Mouse (Mus musculus): ENCODE results near the gene Mrpl21. TPM values are rescaled to one million over a fixed set of nuclear protein-coding genes. Genes with fewer than 3 reads are reported as not detected.

Gene Mrpl21
- polyA plus RNA-seq, 1 experiment from 2014 or later = 112 TPM

DNA sequence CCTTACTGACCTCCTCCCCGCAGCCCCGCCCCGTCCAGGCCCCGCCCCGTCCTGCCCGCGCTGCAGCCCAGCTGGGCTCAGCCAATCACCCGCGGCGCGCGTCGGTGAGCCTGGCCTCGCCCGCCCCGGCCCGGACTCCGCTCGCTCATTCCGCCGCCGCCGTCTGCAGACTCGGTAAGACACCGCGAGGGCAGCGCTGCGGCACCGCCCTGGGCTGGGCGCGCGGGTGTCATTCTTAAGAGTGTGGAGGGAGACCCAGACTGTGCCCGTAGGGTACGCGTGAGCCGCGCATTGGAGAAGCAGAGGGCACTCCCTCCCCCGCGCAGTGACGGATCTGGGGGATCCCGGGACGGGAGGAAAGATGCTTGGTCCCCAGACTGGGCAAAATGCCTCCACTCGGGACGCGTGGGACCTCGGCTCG, 40.5 kb downstream of the Mrpl21 start:
- peak overlapping the region; percentile 87 for H3K9ac ChIP-seq (ENCODE audit: low read length)

DNA sequence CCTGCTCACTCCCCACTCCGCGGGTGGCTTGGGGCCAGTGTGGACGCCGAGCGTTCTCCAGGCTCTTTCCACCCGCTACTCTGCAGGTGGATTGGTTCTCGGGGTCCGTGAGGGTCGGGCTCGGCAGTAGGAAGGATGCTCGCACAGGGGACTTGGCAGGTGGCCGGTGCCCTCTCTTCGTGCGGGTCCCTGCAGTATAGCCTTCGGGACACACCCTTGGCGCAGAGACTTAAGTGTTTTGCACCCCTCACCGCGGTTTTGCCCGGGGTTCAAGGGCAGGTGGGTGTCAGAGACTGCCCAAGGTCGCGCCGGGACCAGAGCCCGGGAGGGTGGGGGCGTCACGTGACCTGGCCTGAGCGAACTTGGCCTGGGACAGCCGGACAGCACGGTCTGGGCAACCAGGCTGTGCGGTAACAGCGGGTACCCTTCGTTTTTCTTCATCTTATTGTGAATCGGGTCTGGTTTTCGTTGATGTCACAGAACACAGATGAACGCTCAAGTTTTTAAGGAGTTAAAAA, 41.1 kb downstream of the Mrpl21 start:
- H3K4me3 ChIP-seq (ENCODE audit: control insufficient read depth in 1 of 2, insufficient read depth in 1 of 2, low read depth in 1 of 2, low read length in 2 of 2) = peak overlapping the region; percentile 73 to 83
- peak overlapping the region; percentile 99 for H3K4me2 ChIP-seq (ENCODE audit: low read length)
- H3K27me3 ChIP-seq (ENCODE audit: control insufficient read depth, insufficient read depth, low read length) = no peaks in the 10 kb centered on the region
- H3K4me1 ChIP-seq (ENCODE audit: control insufficient read depth in 2 of 2, insufficient read depth in 2 of 2, low read length in 2 of 2) = peaks cover 25 to 28% of the 10 kb centered on the region in 2 experiments
- ATAC-seq (ENCODE audit: insufficient number of reproducible peaks, insufficient read depth, low FRiP score, low read depth) = peak; percentile 28; the same call in 1 of the 2 replicates
- H3K27ac ChIP-seq (replicated peaks in 1 of 2; ENCODE audit: control insufficient read depth in 1 of 2, insufficient read depth in 1 of 2, low read depth in 2 of 2, low read length in 2 of 2) = peak overlapping the region; percentile 95 to 98
- H3K9me3 ChIP-seq (ENCODE audit: control insufficient read depth, low read length) = no peaks in the 10 kb centered on the region
- H3K36me3 ChIP-seq (ENCODE audit: control insufficient read depth, insufficient read depth, low read length) = no peaks in the 10 kb centered on the region
- 0% methylated on average over 34 of the region's 34 CpGs for WGBS
- peak overlapping the region; percentile 87 for H3K9ac ChIP-seq (ENCODE audit: low read length)

More for the DNA sequence above, 40.5 kb downstream of the Mrpl21 start:
- Histone ChIP-seq H3K27me3 (ENCODE audit: control insufficient read depth, insufficient read depth, low read length) (no peaks in the 10 kb centered on the region), H3K9me3 (ENCODE audit: control insufficient read depth, low read length) (no peaks in the 10 kb centered on the region), H3K36me3 (ENCODE audit: control insufficient read depth, insufficient read depth, low read length) (no peaks in the 10 kb centered on the region), H3K4me1 (ENCODE audit: control insufficient read depth in 2 of 2, insufficient read depth in 2 of 2, low read length in 2 of 2) (peaks cover 25 to 28% of the 10 kb centered on the region in 2 experiments), H3K4me3 (ENCODE audit: control insufficient read depth in 1 of 2, insufficient read depth in 1 of 2, low read depth in 1 of 2, low read length in 2 of 2) (peak overlapping the region; percentile 73 to 83), H3K27ac (replicated peaks in 1 of 2; ENCODE audit: control insufficient read depth in 1 of 2, insufficient read depth in 1 of 2, low read depth in 2 of 2, low read length in 2 of 2) (peak overlapping the region; percentile 95 to 98), H3K4me2 (ENCODE audit: low read length) (peak overlapping the region; percentile 99)
- ATAC-seq (ENCODE audit: insufficient number of reproducible peaks, insufficient read depth, low FRiP score, low read depth) = peak; percentile 81
- 1% methylated on average over 44 of the region's 47 CpGs for WGBS

DNA sequence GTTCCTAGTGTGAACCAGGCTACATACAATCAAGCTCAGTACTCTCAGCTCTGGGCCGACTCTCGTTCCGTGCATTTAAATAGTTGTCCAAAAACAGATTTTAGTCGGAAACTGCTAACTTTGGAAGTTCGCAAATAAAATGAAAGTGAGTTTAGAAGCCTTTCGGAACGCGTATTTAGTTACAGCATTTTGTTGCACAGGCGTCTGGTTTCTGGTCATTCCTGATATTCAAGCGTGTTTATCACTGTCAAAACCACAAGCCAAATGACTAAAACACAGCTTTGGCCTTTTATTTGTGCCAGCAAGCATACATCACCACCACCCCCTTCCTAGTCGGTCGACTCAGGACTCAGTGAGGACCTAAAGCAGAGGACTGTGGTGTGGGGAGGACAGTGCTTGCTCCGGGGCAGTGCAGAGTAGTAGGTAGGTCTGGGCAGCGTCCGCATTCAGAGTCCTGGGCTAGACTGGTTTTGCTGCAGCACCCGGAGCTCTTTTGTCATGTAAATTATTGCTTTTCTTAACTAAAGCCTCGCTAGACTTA, 41.6 kb downstream of the Mrpl21 start:
- H3K4me3 ChIP-seq (ENCODE audit: control insufficient read depth in 1 of 2, insufficient read depth in 1 of 2, low read depth in 1 of 2, low read length in 2 of 2) = peak overlapping the region; percentile 73 to 83
- no peak for ATAC-seq (ENCODE audit: insufficient number of reproducible peaks, insufficient read depth, low FRiP score, low read depth)
- 2% methylated on average over 17 of the region's 17 CpGs for WGBS
- peak overlapping the region; percentile 95 to 98 for H3K27ac ChIP-seq (replicated peaks in 1 of 2; ENCODE audit: control insufficient read depth in 1 of 2, insufficient read depth in 1 of 2, low read depth in 2 of 2, low read length in 2 of 2)
- H3K36me3 ChIP-seq (ENCODE audit: control insufficient read depth, insufficient read depth, low read length) = no peaks in the 10 kb centered on the region
- H3K27me3 ChIP-seq (ENCODE audit: control insufficient read depth, insufficient read depth, low read length) = no peaks in the 10 kb centered on the region
- peaks cover 25 to 28% of the 10 kb centered on the region in 2 experiments for H3K4me1 ChIP-seq (ENCODE audit: control insufficient read depth in 2 of 2, insufficient read depth in 2 of 2, low read length in 2 of 2)
- peak overlapping the region; percentile 99 for H3K4me2 ChIP-seq (ENCODE audit: low read length)
- H3K9ac ChIP-seq (ENCODE audit: low read length) = peak overlapping the region; percentile 87
- no peaks in the 10 kb centered on the region for H3K9me3 ChIP-seq (ENCODE audit: control insufficient read depth, low read length)

DNA sequence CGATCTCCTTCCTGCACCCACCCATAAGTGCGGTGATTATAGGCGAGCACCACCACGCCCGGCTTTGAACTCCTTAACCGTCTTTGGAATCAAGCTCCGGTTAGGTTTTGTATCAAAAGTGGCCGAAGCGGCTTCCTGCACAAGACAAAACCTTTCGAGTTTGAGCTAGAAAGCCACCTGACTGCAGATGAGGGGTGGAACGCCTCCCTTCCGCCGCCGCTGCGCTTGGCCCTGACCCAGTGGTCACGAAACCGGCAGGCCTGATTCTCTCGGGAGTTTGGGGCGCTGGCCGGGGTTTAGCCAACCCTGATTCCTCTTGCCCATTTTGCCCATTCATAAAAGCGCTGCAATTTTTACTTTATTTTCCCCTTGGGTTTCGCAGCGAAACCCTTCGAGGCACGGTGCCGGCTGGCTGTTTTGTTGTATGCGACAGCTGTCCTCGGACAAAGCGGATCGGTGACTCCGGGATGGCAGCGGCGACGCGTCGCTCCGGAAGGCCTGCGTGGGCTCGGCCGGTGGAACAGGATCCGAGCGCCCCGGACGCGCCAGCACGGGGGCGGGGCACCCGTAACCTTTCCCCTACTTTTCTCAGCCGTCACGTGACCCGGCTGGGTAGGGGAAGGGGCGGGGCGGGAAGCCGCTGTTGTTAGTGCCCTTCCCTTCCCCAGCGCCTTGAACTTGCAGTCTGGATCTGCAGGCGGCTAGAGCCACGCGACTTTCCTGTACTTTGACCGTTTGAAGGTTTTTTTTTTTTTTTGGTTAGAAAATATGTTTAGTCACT, 42.4 kb downstream of the Mrpl21 start:
- ATAC-seq (ENCODE audit: insufficient number of reproducible peaks, insufficient read depth, low FRiP score, low read depth) = peak; percentile 68
- H3K4me1 ChIP-seq (ENCODE audit: control insufficient read depth in 2 of 2, insufficient read depth in 2 of 2, low read length in 2 of 2) = peaks cover 25 to 28% of the 10 kb centered on the region in 2 experiments
- H3K27me3 ChIP-seq (ENCODE audit: control insufficient read depth, insufficient read depth, low read length) = no peaks in the 10 kb centered on the region
- H3K9ac ChIP-seq (ENCODE audit: low read length) = peak overlapping the region; percentile 87
- H3K36me3 ChIP-seq (ENCODE audit: control insufficient read depth, insufficient read depth, low read length) = no peaks in the 10 kb centered on the region
- H3K27ac ChIP-seq (replicated peaks in 1 of 2; ENCODE audit: control insufficient read depth in 1 of 2, insufficient read depth in 1 of 2, low read depth in 2 of 2, low read length in 2 of 2) = peak overlapping the region; percentile 95 to 98
- peak overlapping the region; percentile 99 for H3K4me2 ChIP-seq (ENCODE audit: low read length)
- peak overlapping the region; percentile 73 to 83 for H3K4me3 ChIP-seq (ENCODE audit: control insufficient read depth in 1 of 2, insufficient read depth in 1 of 2, low read depth in 1 of 2, low read length in 2 of 2)
- WGBS = under 1% methylated on average over 59 of the region's 59 CpGs
- H3K9me3 ChIP-seq (ENCODE audit: control insufficient read depth, low read length) = no peaks in the 10 kb centered on the region

DNA sequence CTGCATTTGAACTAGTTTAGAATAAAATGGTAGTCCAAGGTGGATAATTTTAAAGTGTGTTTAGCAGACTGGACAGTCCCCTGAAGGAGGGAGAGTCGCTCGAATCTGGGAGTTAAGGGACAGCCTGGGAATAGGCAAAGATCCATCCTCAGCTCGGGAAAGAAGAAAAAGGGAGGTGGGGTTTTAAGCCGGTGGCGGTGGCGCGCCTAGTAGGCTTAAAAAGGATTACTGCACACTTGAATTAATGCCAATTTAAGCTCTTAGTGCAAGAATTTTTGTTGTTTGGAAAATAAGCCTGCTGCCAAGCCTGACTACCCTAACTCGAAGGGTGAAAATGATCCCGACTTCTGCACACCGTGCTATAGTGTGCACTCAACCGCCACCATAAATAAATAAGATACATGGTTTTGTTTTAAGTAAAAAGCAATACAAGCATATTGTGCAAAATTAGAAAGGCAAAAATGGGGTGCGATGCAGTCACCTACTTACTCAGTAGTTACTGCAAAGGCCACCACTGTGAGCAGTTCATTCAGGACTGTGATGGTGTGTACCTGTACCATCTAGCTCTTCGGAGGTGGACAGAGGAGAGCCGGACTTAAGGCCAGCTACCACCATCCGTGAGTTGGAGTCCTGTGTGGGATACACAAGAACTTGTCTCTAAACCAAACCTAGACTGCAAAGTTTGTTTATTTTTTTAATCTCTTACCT, 43.2 kb downstream of the Mrpl21 start:
- Histone ChIP-seq H3K36me3 (ENCODE audit: control insufficient read depth, insufficient read depth, low read length) (no peaks in the 10 kb centered on the region), H3K27ac (replicated peaks in 1 of 2; ENCODE audit: control insufficient read depth in 1 of 2, insufficient read depth in 1 of 2, low read depth in 2 of 2, low read length in 2 of 2) (peak overlapping the region; percentile 94 to 98), H3K4me2 (ENCODE audit: low read length) (peak overlapping the region; percentile 99), H3K9me3 (ENCODE audit: control insufficient read depth, low read length) (no peaks in the 10 kb centered on the region), H3K9ac (ENCODE audit: low read length) (peak overlapping the region; percentile 87), H3K4me1 (ENCODE audit: control insufficient read depth in 2 of 2, insufficient read depth in 2 of 2, low read length in 2 of 2) (peaks cover 25 to 28% of the 10 kb centered on the region in 2 experiments), H3K4me3 (ENCODE audit: control insufficient read depth in 1 of 2, insufficient read depth in 1 of 2, low read depth in 1 of 2, low read length in 2 of 2) (peak overlapping the region; percentile 73 to 83), H3K27me3 (ENCODE audit: control insufficient read depth, insufficient read depth, low read length) (no peaks in the 10 kb centered on the region)
- no peak for ATAC-seq (ENCODE audit: insufficient number of reproducible peaks, insufficient read depth, low FRiP score, low read depth)
- 33% methylated on average over 15 of the region's 15 CpGs for WGBS

- H3K27ac ChIP-seq (replicated peaks in 1 of 2; ENCODE audit: control insufficient read depth in 1 of 2, insufficient read depth in 1 of 2, low read depth in 2 of 2, low read length in 2 of 2) = peak overlapping the region in 1 of 2 experiments; percentile 98; a peak in 3 of 4 replicates
- WGBS = 81% methylated on average over 12 of the region's 12 CpGs
- peaks cover 21 to 24% of the 10 kb centered on the region in 2 experiments for H3K4me1 ChIP-seq (ENCODE audit: control insufficient read depth in 2 of 2, insufficient read depth in 2 of 2, low read length in 2 of 2)
Observed at GRCm38 (mm10) chr19:3326479-3327047, 43.9 kb downstream of the Mrpl21 start.

DNA sequence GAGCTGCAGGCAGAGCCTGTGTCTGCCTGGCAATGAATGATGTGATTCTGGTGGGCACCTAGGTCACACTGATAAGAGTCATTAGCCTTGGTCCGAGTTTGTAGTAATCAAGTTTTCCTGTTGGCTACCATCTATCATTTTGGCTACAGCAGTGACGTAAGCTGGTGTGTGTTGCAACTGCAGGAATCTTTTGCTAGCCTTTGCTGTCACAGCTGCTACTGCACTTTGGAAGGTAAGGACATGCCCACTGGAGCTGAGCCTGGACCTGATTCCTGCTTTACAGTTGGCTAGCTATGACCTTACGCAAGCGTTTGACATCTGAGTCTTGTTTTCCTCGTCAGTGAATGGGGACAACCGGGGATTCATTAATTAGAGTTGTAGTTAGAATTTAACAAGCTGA, 50.5 kb downstream of the Mrpl21 start:
- H3K9ac ChIP-seq (ENCODE audit: low read length) = no peak overlapping the region

More at GRCm38 (mm10) chr19:3326479-3327047, 43.9 kb downstream of the Mrpl21 start:
- Histone ChIP-seq H3K4me2 (ENCODE audit: low read length) (peak overlapping the region; percentile 99), H3K9ac (ENCODE audit: low read length) (peak overlapping the region; percentile 87; the same call in 1 of the 2 replicates), H3K36me3 (ENCODE audit: control insufficient read depth, insufficient read depth, low read length) (no peaks in the 10 kb centered on the region), H3K9me3 (ENCODE audit: control insufficient read depth, low read length) (no peaks in the 10 kb centered on the region), H3K27me3 (ENCODE audit: control insufficient read depth, insufficient read depth, low read length) (no peaks in the 10 kb centered on the region), H3K4me3 (ENCODE audit: control insufficient read depth in 1 of 2, insufficient read depth in 1 of 2, low read depth in 1 of 2, low read length in 2 of 2) (no peak overlapping the region)
- ATAC-seq (ENCODE audit: insufficient number of reproducible peaks, insufficient read depth, low FRiP score, low read depth) = no peak

More for the DNA sequence above, 50.5 kb downstream of the Mrpl21 start:
- H3K36me3 ChIP-seq (ENCODE audit: control insufficient read depth, insufficient read depth, low read length) = no peaks in the 10 kb centered on the region
- no peaks in the 10 kb centered on the region for H3K9me3 ChIP-seq (ENCODE audit: control insufficient read depth, low read length)
- no peak for ATAC-seq (ENCODE audit: insufficient number of reproducible peaks, insufficient read depth, low FRiP score, low read depth)
- 84% methylated on average over 6 of the region's 6 CpGs for WGBS
- H3K27ac ChIP-seq (replicated peaks in 1 of 2; ENCODE audit: control insufficient read depth in 1 of 2, insufficient read depth in 1 of 2, low read depth in 2 of 2, low read length in 2 of 2) = no peak overlapping the region
- H3K4me3 ChIP-seq (ENCODE audit: control insufficient read depth in 1 of 2, insufficient read depth in 1 of 2, low read depth in 1 of 2, low read length in 2 of 2) = no peak overlapping the region
- peaks cover 5 to 6% of the 10 kb centered on the region in 2 experiments; a peak in 3 of 4 replicates for H3K4me1 ChIP-seq (ENCODE audit: control insufficient read depth in 2 of 2, insufficient read depth in 2 of 2, low read length in 2 of 2)
- H3K4me2 ChIP-seq (ENCODE audit: low read length) = no peak overlapping the region
- H3K27me3 ChIP-seq (ENCODE audit: control insufficient read depth, insufficient read depth, low read length) = no peaks in the 10 kb centered on the region
